Mouse (Mus musculus): ENCODE data around the gene Qtrt1.

Gene Qtrt1

GRCm38 (mm10) chr9:21409592-21410317, 1.9 kb upstream of the Qtrt1 start:
- in situ Hi-C loops (cut with MboI; ENCODE audit: unreplicated experiment in 2 of 2), result loop anchor here (5.0 to 25.0 kb wide), 7 partner anchors 42 to 772 kb away; partner anchors contain the start of genes Ilf3 (in 2 of the 2), Ap1m2 (in 1 of the 2), Fbxl12 (in 1 of the 2) and Ubl5 (in 1 of the 2)

GRCm38 (mm10) chr9:21417866-21418265, 6.2 kb downstream of the Qtrt1 start:
- in situ Hi-C loops (cut with MboI; ENCODE audit: unreplicated experiment in 2 of 2), result loop anchor here in 1 of 2 experiments (10.0 to 25.0 kb wide), 2 partner anchors 263 to 781 kb away; partner anchors contain the start of genes Fbxl12 and Ubl5

- in situ Hi-C loops (cut with MboI; ENCODE audit: unreplicated experiment in 2 of 2), result loop anchor here in 1 of 2 experiments (10.0 to 25.0 kb wide), 2 partner anchors 265 to 782 kb away; partner anchors contain the start of genes Fbxl12 and Ubl5
Measured at GRCm38 (mm10) chr9:21419646-21420045, 8.0 kb downstream of the Qtrt1 start.

- in situ Hi-C loops (cut with MboI; ENCODE audit: unreplicated experiment in 2 of 2), result loop anchor here in 1 of 2 experiments (25.0 kb wide), 1 partner anchor 788 kb away; the partner anchor contains the start of genes Fbxl12 and Ubl5
Measured at GRCm38 (mm10) chr9:21424631-21425555, 13.3 kb downstream of the Qtrt1 start, which contains the start of gene Dnm2. Gene Dnm2, plus strand, starts transcription at chr9:21424908.

- in situ Hi-C loops (cut with MboI; ENCODE audit: unreplicated experiment in 2 of 2), result no loop called here
Measured at GRCm38 (mm10) chr9:21425556-21425945, 13.9 kb downstream of the Qtrt1 start.

GRCm38 (mm10) chr9:21426013-21426412, 14.4 kb downstream of the Qtrt1 start:
- in situ Hi-C loops (cut with MboI; ENCODE audit: unreplicated experiment in 2 of 2), result no loop called here

- in situ Hi-C loops (cut with MboI; ENCODE audit: unreplicated experiment in 2 of 2), result no loop called here
Measured at GRCm38 (mm10) chr9:21426525-21426924, 14.9 kb downstream of the Qtrt1 start.

- in situ Hi-C loops (cut with MboI; ENCODE audit: unreplicated experiment in 2 of 2), result no loop called here
Measured at GRCm38 (mm10) chr9:21427773-21428172, 16.1 kb downstream of the Qtrt1 start.

GRCm38 (mm10) chr9:21428178-21428577, 16.5 kb downstream of the Qtrt1 start:
- in situ Hi-C loops (cut with MboI; ENCODE audit: unreplicated experiment in 2 of 2), result no loop called here

- in situ Hi-C loops (cut with MboI; ENCODE audit: unreplicated experiment in 2 of 2), result no loop called here
Measured at GRCm38 (mm10) chr9:21430724-21431123, 19.1 kb downstream of the Qtrt1 start.

- in situ Hi-C loops (cut with MboI; ENCODE audit: unreplicated experiment in 2 of 2), result no loop called here
Measured at GRCm38 (mm10) chr9:21432066-21432465, 20.4 kb downstream of the Qtrt1 start.

GRCm38 (mm10) chr9:21433766-21434165, 22.1 kb downstream of the Qtrt1 start:
- in situ Hi-C loops (cut with MboI; ENCODE audit: unreplicated experiment in 2 of 2), result no loop called here

- in situ Hi-C loops (cut with MboI; ENCODE audit: unreplicated experiment in 2 of 2), result no loop called here
Measured at GRCm38 (mm10) chr9:21434410-21434809, 22.8 kb downstream of the Qtrt1 start.

GRCm38 (mm10) chr9:21435777-21436635, 24.4 kb downstream of the Qtrt1 start:
- in situ Hi-C loops (cut with MboI; ENCODE audit: unreplicated experiment in 2 of 2), result no loop called here

- in situ Hi-C loops (cut with MboI; ENCODE audit: unreplicated experiment in 2 of 2), result no loop called here
Measured at GRCm38 (mm10) chr9:21437577-21437976, 25.9 kb downstream of the Qtrt1 start.

- in situ Hi-C loops (cut with MboI; ENCODE audit: unreplicated experiment in 2 of 2), result no loop called here
Measured at GRCm38 (mm10) chr9:21438219-21438618, 26.6 kb downstream of the Qtrt1 start.

GRCm38 (mm10) chr9:21439456-21439855, 27.8 kb downstream of the Qtrt1 start:
- in situ Hi-C loops (cut with MboI; ENCODE audit: unreplicated experiment in 2 of 2), result no loop called here

GRCm38 (mm10) chr9:21439914-21440313, 28.3 kb downstream of the Qtrt1 start:
- in situ Hi-C loops (cut with MboI; ENCODE audit: unreplicated experiment in 2 of 2), result no loop called here

GRCm38 (mm10) chr9:21440387-21440786, 28.8 kb downstream of the Qtrt1 start:
- in situ Hi-C loops (cut with MboI; ENCODE audit: unreplicated experiment in 2 of 2), result no loop called here

- in situ Hi-C loops (cut with MboI; ENCODE audit: unreplicated experiment in 2 of 2), result no loop called here
Measured at GRCm38 (mm10) chr9:21443853-21444252, 32.2 kb downstream of the Qtrt1 start.
